Mouse (Mus musculus) macrophage (primary cell): ENCODE measurements around the gene Syt5. TPM values are rescaled to one million over a fixed set of nuclear protein-coding genes. Genes with fewer than 3 reads are reported as not detected.
A peak's percentile ranks its signal among the peaks of the same experiment; 100 is the strongest.
"Not testable (repeated sequence)": the region's sequence is repeated elsewhere in the genome, so short reads cannot be mapped to it uniquely, and the experiment has no call there.

Experiments
- H3K27ac ChIP-seq: fragments of 350-480 bp; formaldehyde crosslinking; 2 replicates; pipeline ENCODE4 v1.9.0; 2021
- H3K36me3 ChIP-seq: fragments of 350-480 bp; formaldehyde crosslinking; 2 replicates; pipeline ENCODE4 v1.9.0; 2021; ENCODE audit errors: inconsistent target
- H3K4me3 ChIP-seq: fragments of 350-480 bp; formaldehyde crosslinking; 2 replicates; pipeline ENCODE4 v1.9.0; 2021; ENCODE audit errors: inconsistent target
- H3K79me2 ChIP-seq: fragments of 350-480 bp; formaldehyde crosslinking; 2 replicates; pipeline ENCODE4 v1.9.0; 2021; ENCODE audit errors: inconsistent target
- WGBS: methylation state at CpG from one replicate; pipeline ENCODE4 v1.1.7; 2026; ENCODE audit warnings: inconsistent platforms; ENCODE audit not compliant: missing documents; 5-methylcytosine and 5-hydroxymethylcytosine counted together
- polyA plus RNA-seq: library from polyadenylated mRNA; stranded (reverse); fragments of 250-400 nt; gene quantifications from 3 replicates; pipeline ENCODE4 v1.2.4, GENCODE M21; 2018; ENCODE audit warnings: inconsistent platforms

Syt5 gene
- polyA plus RNA-seq, 1 experiment from 2014 or later = not detected

DNA sequence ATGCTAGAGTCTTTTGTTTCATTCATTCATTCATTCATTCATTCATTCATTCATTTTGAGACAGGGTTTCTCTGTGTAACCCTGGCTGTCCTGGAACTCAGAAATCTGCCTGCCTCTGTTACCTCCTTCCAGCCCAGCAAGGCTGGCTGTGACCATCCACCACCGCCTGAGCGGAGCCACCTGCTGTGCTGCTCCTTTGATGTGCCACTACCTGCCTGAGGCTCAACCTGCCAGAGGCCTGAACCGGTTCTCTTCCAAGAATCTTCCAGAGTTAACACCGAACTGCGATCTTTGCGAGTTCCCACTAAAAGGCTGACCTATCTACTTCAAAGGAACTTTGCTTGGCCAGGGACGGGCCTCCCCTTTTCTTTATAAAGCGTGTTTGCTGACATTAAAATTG, 17.2 kb downstream of the Syt5 start:
- H3K27ac ChIP-seq, H3K79me2 ChIP-seq, H3K36me3 ChIP-seq, H3K4me3 ChIP-seq: not testable (repeated sequence)
- 100% methylated on average over 4 of the region's 8 CpGs for WGBS

DNA sequence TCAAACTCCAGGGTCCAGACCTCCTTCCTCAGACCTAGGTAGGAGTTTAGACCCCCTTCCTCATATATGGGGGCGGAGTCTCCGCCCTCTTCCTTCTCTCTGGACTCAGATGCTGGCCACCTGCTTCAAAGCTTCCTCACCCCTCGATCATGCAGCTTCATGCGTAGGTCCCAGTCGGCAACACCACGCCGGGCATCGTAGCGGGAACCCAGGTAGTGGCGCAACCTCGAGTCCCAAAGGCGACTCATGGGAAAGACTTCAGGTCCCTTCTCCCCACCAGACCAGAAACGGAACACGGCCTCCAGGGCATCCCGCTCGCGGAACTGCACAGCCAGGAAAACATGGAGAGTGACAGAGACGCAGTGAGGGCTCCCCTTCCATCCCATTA, 20.0 kb downstream of the Syt5 start:
- H3K4me3 ChIP-seq = peak overlapping the region; percentile 41
- H3K27ac ChIP-seq = no peak overlapping the region
- WGBS = 77% methylated on average over 15 of the region's 18 CpGs
- H3K79me2 ChIP-seq = no peaks in the 10 kb centered on the region
- H3K36me3 ChIP-seq = no peaks in the 10 kb centered on the region

DNA sequence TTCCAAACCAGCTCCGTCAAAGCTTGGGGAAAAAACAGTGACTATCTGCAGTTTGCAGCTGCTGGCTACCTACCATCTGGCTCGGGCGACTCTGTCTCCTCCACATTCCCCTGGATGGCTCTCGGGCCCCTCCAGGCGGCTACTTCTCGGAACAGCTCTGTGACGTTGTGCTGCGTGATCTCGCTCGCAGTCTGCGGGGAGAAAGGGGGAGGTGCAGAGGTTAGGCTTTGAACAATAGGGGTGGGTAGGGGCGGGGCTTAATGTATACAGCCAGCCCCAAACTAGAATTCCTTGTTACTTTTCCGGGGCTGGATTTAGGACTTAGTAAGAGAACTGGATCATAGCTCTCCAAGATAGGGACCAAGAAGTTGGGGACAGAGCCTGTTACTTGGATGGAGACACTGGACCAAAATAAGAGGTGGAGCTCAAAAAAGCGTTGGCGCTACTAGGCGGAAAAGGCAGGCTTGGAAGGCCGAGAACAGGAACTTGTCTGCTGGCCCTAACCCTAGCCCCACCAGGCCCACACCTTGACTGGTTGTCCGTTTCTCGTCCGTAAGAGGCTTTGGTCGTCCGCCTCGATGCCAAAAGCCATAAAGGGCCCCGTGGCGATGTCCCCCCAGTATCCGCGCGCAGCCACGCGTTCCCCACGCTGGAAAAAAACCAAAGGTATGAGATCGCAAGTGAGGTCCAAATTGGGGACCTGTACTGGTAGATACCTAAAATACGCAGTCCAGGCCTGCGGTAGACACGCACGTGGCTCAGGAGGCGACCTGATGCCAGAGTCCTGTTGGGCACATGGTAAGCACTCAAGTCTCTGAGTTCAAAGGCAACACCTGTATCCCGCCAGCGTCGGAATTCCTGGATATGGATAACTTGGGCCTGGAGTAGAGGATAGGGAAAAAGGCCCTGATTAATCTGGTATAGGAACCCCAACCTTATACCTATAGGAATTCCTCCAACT, 20.7 kb downstream of the Syt5 start:
- Histone ChIP-seq H3K36me3 (no peaks in the 10 kb centered on the region), H3K4me3 (peak overlapping the region; percentile 41), H3K79me2 (no peaks in the 10 kb centered on the region), H3K27ac (peak overlapping the region; percentile 59)
- 24% methylated on average over 37 of the region's 40 CpGs for WGBS

DNA sequence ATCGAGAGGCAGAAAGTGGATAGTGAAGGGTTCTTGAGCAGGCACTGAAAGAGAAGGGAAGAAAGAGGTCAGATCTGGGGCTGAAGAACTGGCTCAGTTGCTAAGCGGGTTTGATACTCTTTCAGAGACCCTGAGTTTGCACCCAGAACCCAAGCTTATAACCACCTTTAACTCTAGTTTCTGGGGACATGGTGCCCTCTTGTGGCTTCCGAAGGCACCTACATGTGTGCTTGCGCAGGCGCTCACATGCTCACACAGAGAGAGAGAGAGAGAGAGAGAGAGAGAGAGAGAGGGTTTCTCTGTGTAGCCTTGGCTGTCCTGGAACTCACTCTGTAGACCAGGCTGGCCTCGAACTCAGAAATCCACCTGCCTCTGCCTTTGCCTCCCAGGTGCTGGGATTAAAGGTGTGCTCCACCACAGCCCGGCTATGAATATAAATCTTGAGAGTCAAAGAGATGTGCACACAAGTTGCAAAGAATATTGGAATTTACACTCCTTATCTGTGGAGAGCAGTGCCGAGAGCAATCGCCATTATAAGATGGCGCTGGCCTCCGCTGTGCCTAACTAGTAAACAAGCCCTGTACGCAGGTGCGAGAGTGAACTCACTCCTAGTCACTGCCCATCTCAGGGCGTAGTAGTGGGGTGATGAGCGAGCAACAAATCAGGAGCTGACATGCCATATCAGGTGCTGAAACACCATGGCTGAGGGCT, 23.0 kb downstream of the Syt5 start, which contains the start of gene Tnni3:
TSS of gene Tnni3 (minus strand) at position 18 of the 711 bp plus-strand sequence.
- not testable (repeated sequence) for H3K4me3 ChIP-seq, H3K36me3 ChIP-seq, H3K27ac ChIP-seq, H3K79me2 ChIP-seq
- WGBS = 55% methylated on average over 10 of the region's 15 CpGs

DNA sequence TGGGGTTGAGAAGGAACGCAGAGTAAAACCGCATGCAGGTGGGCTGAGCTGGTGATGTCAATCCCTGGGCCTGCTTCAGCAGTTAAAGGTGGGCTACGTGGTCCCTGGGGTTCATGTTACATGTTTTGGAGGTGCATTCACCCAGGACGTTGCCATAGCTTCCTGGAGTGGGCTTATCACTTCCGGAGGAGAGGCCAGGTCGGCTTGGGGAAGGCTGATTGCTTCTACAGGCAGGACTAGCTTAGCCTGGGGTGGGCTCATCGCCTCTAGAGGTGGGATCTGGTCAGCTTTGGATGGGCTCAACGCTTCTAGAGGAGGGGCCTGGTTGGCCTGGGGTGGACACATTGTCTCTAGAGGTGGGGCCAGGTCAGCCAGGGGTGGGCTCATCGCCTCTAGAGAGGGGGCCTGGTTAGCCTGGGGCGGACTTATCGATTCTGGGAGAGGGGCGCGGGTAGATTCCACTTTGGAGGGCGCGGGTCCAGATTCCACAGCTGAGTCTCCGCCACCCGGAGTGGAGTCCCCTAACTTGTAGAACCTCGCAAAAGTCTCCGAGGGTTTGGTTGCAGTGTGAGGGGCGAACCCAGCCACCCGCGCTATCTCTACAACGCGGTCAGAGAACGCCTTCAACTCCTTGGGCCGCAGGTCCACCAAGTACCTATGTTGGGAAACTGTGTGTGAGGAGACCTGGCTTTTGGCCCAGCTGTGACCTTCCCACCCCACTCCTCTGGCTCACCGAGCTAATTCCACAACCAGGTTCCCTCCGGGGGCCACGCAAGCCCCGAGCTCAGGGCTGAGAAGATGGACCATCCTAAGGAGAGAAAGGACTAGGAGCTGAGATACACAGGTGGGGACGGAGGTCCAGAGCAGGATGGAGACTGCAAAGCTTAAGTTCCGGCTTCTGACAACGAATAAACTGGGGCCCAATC, 23.9 kb downstream of the Syt5 start:
- no peak overlapping the region for H3K4me3 ChIP-seq
- H3K36me3 ChIP-seq = no peaks in the 10 kb centered on the region
- no peaks in the 10 kb centered on the region for H3K79me2 ChIP-seq
- no peak overlapping the region for H3K27ac ChIP-seq
- WGBS = 88% methylated on average over 32 of the region's 33 CpGs

DNA sequence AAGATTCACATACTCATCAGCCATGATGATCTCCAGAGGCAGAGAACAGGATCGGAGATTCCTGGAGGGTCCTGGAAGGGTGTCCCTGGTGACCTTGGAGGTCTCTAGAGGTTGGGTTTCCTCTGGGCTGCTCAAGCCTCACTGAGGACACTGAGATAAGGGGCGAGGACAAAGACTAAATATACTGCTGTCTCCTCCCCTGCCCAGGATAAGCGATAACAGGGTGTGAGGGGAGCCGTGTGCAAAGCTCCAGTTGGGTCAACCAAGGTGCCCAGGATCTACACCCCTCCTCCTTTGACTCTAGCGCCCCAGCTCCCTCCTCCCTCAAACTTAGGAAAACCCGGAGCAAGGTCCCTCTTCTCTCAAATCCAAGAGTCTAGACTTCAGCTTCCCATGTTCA, 25.0 kb downstream of the Syt5 start:
- Histone ChIP-seq H3K4me3 (no peak overlapping the region), H3K79me2 (no peaks in the 10 kb centered on the region), H3K36me3 (no peaks in the 10 kb centered on the region), H3K27ac (no peak overlapping the region)
- 96% methylated on average over 5 of the region's 6 CpGs for WGBS

DNA sequence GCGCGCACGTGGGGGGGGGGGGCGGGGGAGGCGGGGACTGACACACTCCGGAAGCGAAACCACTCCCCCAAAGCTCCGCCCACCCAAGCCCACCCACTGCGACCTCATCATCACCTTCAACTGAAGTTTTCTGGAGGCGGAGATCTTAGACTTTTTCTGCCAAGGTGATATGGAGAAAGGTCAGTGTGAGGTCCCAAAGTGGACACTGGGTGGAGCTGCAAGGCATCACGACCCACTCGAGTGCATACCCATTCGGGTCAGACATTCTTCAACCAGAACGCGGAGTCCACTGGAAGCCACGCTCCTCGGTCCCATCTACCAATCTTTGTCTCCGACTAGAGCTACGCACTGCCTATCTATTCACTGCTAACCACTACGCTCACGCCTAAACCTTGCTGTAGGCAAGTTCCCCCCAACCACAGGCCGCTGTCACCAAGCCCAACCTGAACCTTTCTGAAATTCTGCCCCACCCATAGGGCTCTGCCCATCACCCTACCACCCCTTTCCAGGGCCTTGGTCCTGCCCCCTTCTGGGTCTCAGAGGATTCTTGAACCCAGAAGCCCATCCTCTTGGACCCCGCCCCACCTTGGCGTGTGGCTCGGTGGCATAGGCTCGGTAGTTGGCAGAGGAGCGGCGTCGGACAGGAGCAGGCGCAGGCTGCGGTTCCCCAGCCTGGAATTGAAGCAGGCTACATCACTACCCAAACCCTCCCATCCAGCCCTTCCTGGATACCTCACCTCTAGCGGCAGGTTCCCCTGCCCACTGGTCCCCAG, 25.9 kb downstream of the Syt5 start:
- Histone ChIP-seq H3K4me3 (no peak overlapping the region), H3K79me2 (no peaks in the 10 kb centered on the region), H3K36me3 (no peaks in the 10 kb centered on the region), H3K27ac (no peak overlapping the region)
- WGBS = 55% methylated on average over 29 of the region's 32 CpGs

DNA sequence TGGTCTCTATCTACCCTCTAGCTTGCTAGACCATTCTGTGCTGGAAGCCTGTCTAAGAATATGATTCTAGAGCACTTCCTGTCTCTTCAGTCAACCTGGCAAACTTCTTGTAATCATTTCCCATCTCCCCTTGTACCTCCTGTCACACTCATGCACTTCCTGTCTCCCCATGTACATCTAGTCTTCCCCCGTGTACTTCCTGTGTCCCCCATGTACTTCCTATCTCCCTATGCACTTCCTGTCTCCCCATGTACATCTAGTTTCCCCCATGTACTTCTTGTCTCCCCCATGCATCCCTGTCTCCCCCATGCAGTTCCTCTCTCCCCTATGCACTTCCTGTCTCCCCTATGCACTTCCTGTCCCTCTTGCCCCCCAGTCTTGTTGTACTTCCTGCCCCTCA, 28.9 kb downstream of the Syt5 start:
- Histone ChIP-seq H3K4me3 (no peak overlapping the region), H3K27ac (no peak overlapping the region), H3K36me3 (no peaks in the 10 kb centered on the region), H3K79me2 (no peaks in the 10 kb centered on the region)
- 13% methylated on average over 1 of the region's 1 CpGs for WGBS

DNA sequence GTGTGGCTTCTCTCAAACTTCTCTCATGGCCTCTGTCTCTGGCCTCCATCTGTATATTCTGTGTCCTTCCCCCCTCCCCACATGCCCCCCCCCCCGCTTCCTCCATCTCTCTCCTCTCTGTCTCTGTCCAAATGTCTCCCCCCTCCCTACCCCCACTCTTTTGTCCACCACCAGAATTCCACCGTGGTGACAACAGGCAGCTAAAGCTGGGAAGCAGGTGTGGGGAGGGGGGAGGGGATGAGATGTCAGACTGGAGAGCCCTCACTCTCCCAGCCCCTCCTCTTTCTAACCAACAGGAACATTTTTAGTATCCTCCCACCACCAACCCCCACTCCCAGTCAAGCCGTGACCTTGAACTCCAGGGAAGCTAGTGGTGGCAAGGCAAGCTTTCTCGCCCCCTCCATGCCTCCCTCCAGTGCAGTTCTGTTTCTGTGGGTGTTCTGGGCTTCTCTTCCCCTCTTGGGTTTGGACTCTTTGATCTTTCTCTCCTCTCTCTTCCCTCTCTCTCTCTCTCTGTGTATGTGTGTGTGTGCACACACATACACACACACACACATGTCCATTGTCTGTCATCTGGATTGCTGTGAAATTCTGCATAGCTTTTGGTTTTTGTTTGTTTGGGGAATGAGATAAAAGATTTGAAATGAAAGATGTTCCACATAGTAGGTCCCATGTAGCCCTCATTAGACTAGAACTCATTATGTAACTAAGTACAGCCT, 30.9 kb downstream of the Syt5 start, which contains the start of gene Tnnt1:
TSS of gene Tnnt1 (minus strand) at position 51 of the 719 bp plus-strand sequence.
- Histone ChIP-seq H3K4me3 (no peak within 1 kb of the TSS), H3K36me3 (no peaks in the 10 kb centered on the region), H3K79me2 (no peaks in the 10 kb centered on the region), H3K27ac (no peak within 1 kb of the TSS)
- 74% methylated on average over 2 of the region's 4 CpGs for WGBS

DNA sequence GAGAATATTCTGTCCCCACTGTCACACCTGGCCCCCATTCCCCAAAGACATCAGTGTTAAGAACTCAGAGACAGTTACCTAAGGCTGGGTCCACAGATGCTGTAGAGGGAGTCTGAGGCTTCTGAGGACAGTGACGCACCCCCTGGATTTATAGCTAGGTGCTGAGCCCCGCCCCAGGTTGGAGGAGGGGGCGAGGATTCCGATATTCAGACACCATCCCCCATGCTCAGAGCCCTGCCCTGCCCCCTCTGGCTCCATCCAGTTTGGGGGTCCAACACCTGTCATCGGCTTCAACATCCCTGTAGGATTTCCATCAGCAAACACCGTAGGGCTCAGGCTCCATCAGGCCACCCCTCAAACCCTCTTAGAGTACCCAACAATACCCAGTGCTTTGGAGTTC, 31.5 kb downstream of the Syt5 start:
- Histone ChIP-seq H3K79me2 (no peaks in the 10 kb centered on the region), H3K36me3 (no peaks in the 10 kb centered on the region), H3K4me3 (no peak overlapping the region), H3K27ac (no peak overlapping the region)
- 92% methylated on average over 6 of the region's 6 CpGs for WGBS

DNA sequence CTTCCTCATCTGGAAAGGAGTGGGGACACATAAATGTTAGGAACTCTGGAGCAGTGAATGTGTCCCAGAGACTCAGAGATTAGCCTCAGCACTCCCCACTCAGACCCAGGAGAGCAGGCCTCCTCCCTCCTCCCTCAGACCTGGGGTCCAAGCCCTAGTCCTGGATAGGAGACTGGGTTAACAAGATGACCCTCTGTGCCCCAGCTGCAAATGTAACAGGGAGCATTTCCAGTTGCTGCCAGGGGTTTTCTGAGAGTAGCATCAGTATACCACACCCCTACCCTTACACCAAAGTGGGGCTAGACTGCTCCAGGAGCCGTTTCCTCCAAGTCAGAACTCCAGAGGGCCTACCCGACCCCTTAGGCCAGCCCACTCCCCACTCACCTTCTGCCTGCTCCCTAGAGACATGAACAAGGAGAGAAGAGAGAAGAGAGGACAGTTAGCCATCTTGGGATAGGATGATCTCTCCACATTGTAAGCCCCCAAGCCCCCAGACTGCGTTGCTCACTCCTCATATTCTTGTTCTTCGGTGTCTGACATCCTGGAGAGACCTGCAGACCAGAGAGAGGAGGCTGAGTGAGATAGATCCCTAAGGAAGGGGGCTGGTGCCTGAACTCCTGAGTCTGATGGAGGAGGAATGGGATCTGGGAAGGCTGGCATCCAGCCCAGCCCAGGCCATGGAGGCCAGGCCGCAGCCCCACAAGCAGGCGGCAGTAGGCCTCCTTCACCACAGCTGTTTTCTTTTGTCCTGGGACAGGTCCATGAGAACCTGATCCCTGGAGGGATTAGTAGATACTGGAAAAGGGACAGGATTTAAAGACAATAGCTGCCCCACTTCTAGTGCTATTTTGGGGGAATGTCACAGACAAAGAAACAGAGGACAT, 33.3 kb downstream of the Syt5 start:
- Histone ChIP-seq H3K27ac (no peak overlapping the region), H3K4me3 (no peak overlapping the region), H3K79me2 (no peaks in the 10 kb centered on the region), H3K36me3 (no peaks in the 10 kb centered on the region)
- WGBS = 93% methylated on average over 6 of the region's 6 CpGs

DNA sequence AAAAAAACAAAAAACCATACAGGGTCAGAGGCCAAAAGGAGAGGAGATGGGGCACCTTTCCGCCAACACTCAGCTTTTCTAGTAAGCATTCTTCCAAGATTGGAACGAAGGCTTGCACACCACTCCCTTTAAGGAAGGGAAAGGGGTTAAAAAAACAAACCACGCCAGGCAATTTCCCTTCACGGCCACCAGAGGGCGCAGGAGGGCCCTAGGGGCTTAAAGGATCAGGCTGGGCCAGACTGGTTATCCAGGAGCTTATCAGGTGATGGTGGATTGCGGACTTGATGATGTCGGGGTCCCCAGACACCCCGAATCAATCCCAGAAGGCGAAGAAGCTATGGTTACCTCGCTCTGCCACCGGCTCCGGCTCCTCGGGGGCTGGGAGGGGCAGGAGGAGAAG, 34.1 kb downstream of the Syt5 start:
- no peaks in the 10 kb centered on the region for H3K79me2 ChIP-seq
- no peaks in the 10 kb centered on the region for H3K36me3 ChIP-seq
- no peak overlapping the region for H3K4me3 ChIP-seq
- no peak overlapping the region for H3K27ac ChIP-seq
- whole genome bisulfite sequencing = 38% methylated on average over 13 of the region's 13 CpGs
